Mouse (Mus musculus): ENCODE results near the gene Shisa5. TPM values are rescaled to one million over a fixed set of nuclear protein-coding genes. Genes with fewer than 3 reads are reported as not detected.

Shisa5 gene
- total and polyA plus RNA-seq, 3 experiments: 41.0 to 71.7 TPM; not detected in 1

DNA sequence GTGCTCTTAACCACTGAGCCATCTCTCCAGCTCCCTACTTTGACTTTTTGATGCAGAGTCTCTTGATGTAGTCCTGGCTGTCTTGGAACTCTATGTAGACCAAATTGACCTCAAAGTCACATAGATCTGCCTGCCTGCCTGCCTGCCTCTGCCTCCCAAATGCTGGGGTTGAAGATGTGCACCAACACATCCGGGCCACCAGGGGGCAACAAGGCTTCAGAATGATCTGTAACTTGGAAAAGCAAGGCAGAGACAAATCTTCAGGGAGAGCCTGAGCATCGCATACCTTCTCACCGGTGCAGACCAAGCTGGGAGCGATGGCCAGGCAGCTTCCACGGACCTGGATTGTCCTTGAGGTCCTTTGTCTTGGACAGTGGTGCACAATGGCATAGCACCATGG lies 7.9 kb downstream of the Shisa5 start:
- Histone ChIP-seq H3K4me3 (ENCODE audit: control insufficient read depth in 1 of 2, insufficient read depth in 1 of 2, low read depth in 2 of 2, low read length in 2 of 2) (no peak overlapping the region), H3K9me3 (replicated peaks; ENCODE audit: insufficient read depth, low read length) (no peaks in the 10 kb centered on the region), H3K36me3 (ENCODE audit: control insufficient read depth in 1 of 2, insufficient read depth in 2 of 2, low read length in 2 of 2) (no peaks in the 10 kb centered on the region), H3K27ac (ENCODE audit: control insufficient read depth, low read depth, low read length) (no peak overlapping the region), H3K9ac (ENCODE audit: control insufficient read depth, low read depth, low read length, poor library complexity, severe bottlenecking) (no peak overlapping the region), H3K79me2 (ENCODE audit: control insufficient read depth, insufficient read depth, low read length, poor library complexity) (no peaks in the 10 kb centered on the region), H3K4me1 (ENCODE audit: control insufficient read depth in 1 of 2, insufficient read depth in 2 of 2, low read length in 2 of 2) (no peaks in the 10 kb centered on the region), H3K27me3 (ENCODE audit: control insufficient read depth in 1 of 2, insufficient read depth in 2 of 2, low read length in 2 of 2) (no peaks in the 10 kb centered on the region)
- DNase-seq (ENCODE audit: low read depth, low spot score): peak; percentile 81
- TF ChIP-seq NRF1 (IDR thresholded peaks at IDR 0.05; ENCODE audit: insufficient read depth, low read depth, low read length, poor library complexity, severe bottlenecking): no peak
- TF ChIP-seq MAX (IDR thresholded peaks at IDR 0.05; ENCODE audit: low read length): no peak
- TF ChIP-seq RCOR1 (IDR thresholded peaks at IDR 0.05; ENCODE audit: low read depth, low read length): no peak
- no peak for TF ChIP-seq ZMIZ1 (IDR thresholded peaks at IDR 0.05; ENCODE audit: low read depth, low read length)
- TF ChIP-seq SMC3 (IDR thresholded peaks at IDR 0.05; ENCODE audit: low read depth, low read length): peak; percentile 83
- no peak for TF ChIP-seq MYB (IDR thresholded peaks at IDR 0.05; ENCODE audit: low read depth, low read length)
- TF ChIP-seq CHD1 (IDR thresholded peaks at IDR 0.05; ENCODE audit: low read depth, low read length): no peak
- no peak for TF ChIP-seq MEF2A (IDR thresholded peaks at IDR 0.05; ENCODE audit: extremely low read depth, insufficient replicate concordance, low read depth, low read length, poor library complexity, severe bottlenecking)
- peak; percentile 65 for TF ChIP-seq RAD21 (IDR thresholded peaks at IDR 0.05; ENCODE audit: low read depth, low read length)
- no peak for TF ChIP-seq TAL1 (IDR thresholded peaks at IDR 0.05; ENCODE audit: low read length)
- no peak for TF ChIP-seq ZNF384 (IDR thresholded peaks at IDR 0.05; ENCODE audit: low read depth, low read length)
- TF ChIP-seq POLR2AphosphoS2 (IDR thresholded peaks at IDR 0.05; ENCODE audit: low read length): no peak
- peak; percentile 39; the same call in 1 of the 2 replicates for TF ChIP-seq ZC3H11A (IDR thresholded peaks at IDR 0.05; ENCODE audit: low read depth, low read length)
- TF ChIP-seq USF2 (IDR thresholded peaks at IDR 0.05; ENCODE audit: borderline replicate concordance in 1 of 2, insufficient read depth in 1 of 2, low read depth in 1 of 2, low read length in 2 of 2): no peak
- no peak for TF ChIP-seq EP300 (IDR thresholded peaks at IDR 0.05; ENCODE audit: low read depth in 1 of 2, low read length in 2 of 2)
- TF ChIP-seq GATA1 (IDR thresholded peaks at IDR 0.05; ENCODE audit: low read depth, low read length): no peak
- TF ChIP-seq ELF1 (IDR thresholded peaks at IDR 0.05; ENCODE audit: low read depth, low read length): no peak
- peak; percentile 66 to 81 (median 78) for TF ChIP-seq CTCF (IDR thresholded peaks at IDR 0.05 in 2 of 3, conservative IDR thresholded peaks at IDR 0.05 in 1 of 3; ENCODE audit: control insufficient read depth in 1 of 3, insufficient read depth in 1 of 3, low read depth in 2 of 3, low read length in 3 of 3, poor library complexity in 1 of 3, severe bottlenecking in 1 of 3)
- TF ChIP-seq JUND (IDR thresholded peaks at IDR 0.05; ENCODE audit: low read depth, low read length): no peak

DNA sequence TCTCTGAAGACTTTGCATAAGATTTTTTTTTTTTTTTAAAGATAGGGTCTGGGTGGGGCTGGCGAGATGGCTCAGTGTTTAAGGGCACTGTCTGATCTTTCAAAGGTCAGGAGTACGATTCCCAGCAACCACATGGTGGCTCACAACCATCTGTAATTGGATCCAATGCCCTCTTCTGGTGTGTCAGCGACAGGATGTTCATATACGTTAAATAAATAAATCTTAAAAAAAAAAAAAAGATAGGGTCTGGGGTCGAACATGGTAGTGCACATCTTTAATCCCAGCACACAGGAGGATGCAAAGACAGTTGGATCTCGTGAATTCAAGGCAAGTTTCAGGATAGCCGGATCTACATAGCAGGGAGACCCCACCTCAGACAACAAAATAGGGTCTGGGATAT lies 11.0 kb downstream of the Shisa5 start:
- Histone ChIP-seq H3K27me3 (ENCODE audit: control insufficient read depth in 1 of 2, insufficient read depth in 2 of 2, low read length in 2 of 2) (no peaks in the 10 kb centered on the region), H3K4me3 (ENCODE audit: control insufficient read depth in 1 of 2, insufficient read depth in 1 of 2, low read depth in 2 of 2, low read length in 2 of 2) (no peak overlapping the region), H3K36me3 (ENCODE audit: control insufficient read depth in 1 of 2, insufficient read depth in 2 of 2, low read length in 2 of 2) (no peaks in the 10 kb centered on the region; a peak in 1 of 4 replicates), H3K4me1 (ENCODE audit: control insufficient read depth in 1 of 2, insufficient read depth in 2 of 2, low read length in 2 of 2) (peaks cover 0 to 3% of the 10 kb centered on the region in 2 experiments; a peak in 1 of 4 replicates), H3K27ac (ENCODE audit: control insufficient read depth, low read depth, low read length) (no peak overlapping the region), H3K9ac (ENCODE audit: control insufficient read depth, low read depth, low read length, poor library complexity, severe bottlenecking) (no peak overlapping the region), H3K9me3 (replicated peaks; ENCODE audit: insufficient read depth, low read length) (no peaks in the 10 kb centered on the region), H3K79me2 (ENCODE audit: control insufficient read depth, insufficient read depth, low read length, poor library complexity) (no peaks in the 10 kb centered on the region)
- no peak for TF ChIP-seq CTCF (IDR thresholded peaks at IDR 0.05 in 2 of 3, conservative IDR thresholded peaks at IDR 0.05 in 1 of 3; ENCODE audit: control insufficient read depth in 1 of 3, insufficient read depth in 1 of 3, low read depth in 2 of 3, low read length in 3 of 3, poor library complexity in 1 of 3, severe bottlenecking in 1 of 3)
- TF ChIP-seq ZNF384 (IDR thresholded peaks at IDR 0.05; ENCODE audit: low read depth, low read length): 0 out of 2 replicates have a peak, but pooled peaks have one; percentile 21
- TF ChIP-seq BHLHE40 (IDR thresholded peaks at IDR 0.05; ENCODE audit: borderline replicate concordance, low read depth, low read length): no peak
- no peak for DNase-seq (ENCODE audit: low read depth, low spot score)

All from MEL (cell line).